Mouse (Mus musculus): ENCODE results near the gene Taar8b. TPM values are rescaled to one million over a fixed set of nuclear protein-coding genes. Genes with fewer than 3 reads are reported as not detected.
"Not testable (repeated sequence)": the region's sequence is repeated elsewhere in the genome, so short reads cannot be mapped to it uniquely, and the experiment has no call there.

Taar8b gene
- polyA plus RNA-seq, 1 experiment from 2014 or later: not detected

DNA sequence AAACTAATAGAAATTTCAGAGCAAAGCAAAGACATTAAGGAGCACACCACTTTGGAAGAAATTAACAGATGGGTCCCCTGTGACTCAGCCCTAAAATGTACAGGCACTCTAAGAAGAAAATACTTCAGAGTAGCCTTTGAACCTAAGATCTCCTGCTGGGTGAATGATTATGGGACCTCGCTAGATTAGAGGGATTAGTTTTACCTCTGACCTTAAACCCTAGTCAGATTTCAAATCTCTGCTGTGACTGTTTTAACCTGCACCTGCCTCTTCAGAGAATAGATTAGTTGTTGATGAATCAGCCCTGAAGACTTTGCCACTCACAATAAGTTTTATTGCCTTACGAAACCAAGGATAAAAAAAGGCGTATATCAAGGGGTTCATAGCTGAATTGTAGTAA, 16.1 kb upstream of the Taar8b start:
- Histone ChIP-seq H3K9me3 (replicated peaks; ENCODE audit: control insufficient read depth, low read length, poor library complexity, severe bottlenecking) (no peaks in the 10 kb centered on the region), H3K27me3 (ENCODE audit: control insufficient read depth, insufficient read depth, low read depth, low read length) (no peaks in the 10 kb centered on the region), H3K36me3 (ENCODE audit: control insufficient read depth, insufficient read depth, low read length) (no peaks in the 10 kb centered on the region), H3K4me3 (ENCODE audit: low read depth, low read length) (no peak overlapping the region), H3K27ac (ENCODE audit: low read length) (no peak overlapping the region), H3K4me1 (ENCODE audit: control insufficient read depth, insufficient read depth, low read length) (no peaks in the 10 kb centered on the region), H3K4me2 (ENCODE audit: low read length) (no peak overlapping the region), H3K9ac (ENCODE audit: low read depth, low read length) (no peak overlapping the region)
- no peak for ATAC-seq
- WGBS: 43% methylated on average over 3 of the region's 3 CpGs

GRCm38 (mm10) chr10:24107747-24108146, 15.7 kb upstream of the Taar8b start:
- Histone ChIP-seq H3K9ac (ENCODE audit: low read depth, low read length) (no peak overlapping the region), H3K27ac (ENCODE audit: low read length) (no peak overlapping the region), H3K4me2 (ENCODE audit: low read length) (no peak overlapping the region), H3K27me3 (ENCODE audit: control insufficient read depth, insufficient read depth, low read depth, low read length) (no peaks in the 10 kb centered on the region), H3K4me3 (ENCODE audit: low read depth, low read length) (no peak overlapping the region), H3K9me3 (replicated peaks; ENCODE audit: control insufficient read depth, low read length, poor library complexity, severe bottlenecking) (no peaks in the 10 kb centered on the region), H3K36me3 (ENCODE audit: control insufficient read depth, insufficient read depth, low read length) (no peaks in the 10 kb centered on the region), H3K4me1 (ENCODE audit: control insufficient read depth, insufficient read depth, low read length) (no peaks in the 10 kb centered on the region)
- no peak for ATAC-seq
- WGBS: 61% methylated on average over 5 of the region's 5 CpGs

DNA sequence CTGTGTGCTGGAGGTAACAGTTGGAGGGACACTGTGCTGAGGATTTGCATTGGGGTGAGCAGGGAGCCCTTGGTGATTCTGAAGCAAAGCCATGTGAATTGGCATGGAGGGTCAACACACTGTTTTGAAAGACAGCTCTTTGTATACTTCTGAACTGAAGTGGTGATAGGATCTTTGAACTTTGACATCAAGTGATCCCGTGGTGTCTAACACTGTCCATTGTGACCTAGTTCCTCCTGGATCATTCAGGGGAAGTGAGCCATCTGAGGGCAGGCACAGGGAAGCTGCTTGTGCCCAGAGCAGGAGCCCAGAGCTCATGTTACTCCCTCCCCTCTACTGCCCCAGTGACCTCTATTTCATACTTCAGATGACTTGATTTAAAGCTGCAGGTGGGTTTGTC, 11.2 kb upstream of the Taar8b start:
- not testable (repeated sequence) for H3K9me3 ChIP-seq (replicated peaks; ENCODE audit: control insufficient read depth, low read length, poor library complexity, severe bottlenecking); H3K4me3 ChIP-seq (ENCODE audit: low read depth, low read length); H3K36me3 ChIP-seq (ENCODE audit: control insufficient read depth, insufficient read depth, low read length); H3K9ac ChIP-seq (ENCODE audit: low read depth, low read length); H3K4me2 ChIP-seq (ENCODE audit: low read length); H3K27ac ChIP-seq (ENCODE audit: low read length); H3K4me1 ChIP-seq (ENCODE audit: control insufficient read depth, insufficient read depth, low read length); ATAC-seq; H3K27me3 ChIP-seq (ENCODE audit: control insufficient read depth, insufficient read depth, low read depth, low read length)
- WGBS: 73% methylated on average over 1 of the region's 1 CpGs

DNA sequence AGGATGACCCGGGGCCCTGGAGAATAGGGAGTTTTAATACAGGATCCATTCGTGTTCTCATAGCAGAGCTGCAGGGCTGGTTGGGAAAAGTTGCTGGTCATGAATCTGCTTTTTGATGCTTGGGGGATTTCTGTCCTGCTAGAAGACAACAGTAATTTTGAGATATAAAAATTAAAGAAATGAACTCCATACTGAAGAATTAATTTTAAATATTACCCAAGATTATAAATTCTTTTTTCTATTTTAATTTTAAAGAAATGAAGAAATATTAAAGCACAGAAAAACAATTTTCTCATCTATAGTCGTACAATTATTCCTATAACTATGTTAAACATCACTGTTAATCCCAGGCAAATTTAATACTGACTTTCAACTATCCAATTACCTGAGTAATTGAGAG, 9.7 kb upstream of the Taar8b start, which contains the start of gene Taar8c:
Gene Taar8c (minus strand): TSS at position 101 of the 400 bp plus-strand sequence.
- H3K36me3 ChIP-seq (ENCODE audit: control insufficient read depth, insufficient read depth, low read length); H3K4me2 ChIP-seq (ENCODE audit: low read length); H3K4me3 ChIP-seq (ENCODE audit: low read depth, low read length); H3K27me3 ChIP-seq (ENCODE audit: control insufficient read depth, insufficient read depth, low read depth, low read length); H3K9ac ChIP-seq (ENCODE audit: low read depth, low read length); H3K4me1 ChIP-seq (ENCODE audit: control insufficient read depth, insufficient read depth, low read length); H3K27ac ChIP-seq (ENCODE audit: low read length); H3K9me3 ChIP-seq (replicated peaks; ENCODE audit: control insufficient read depth, low read length, poor library complexity, severe bottlenecking); ATAC-seq: not testable (repeated sequence)
- 85% methylated on average over 1 of the region's 3 CpGs for WGBS

- not testable (repeated sequence) for H3K9me3 ChIP-seq (replicated peaks; ENCODE audit: control insufficient read depth, low read length, poor library complexity, severe bottlenecking); H3K4me3 ChIP-seq (ENCODE audit: low read depth, low read length); H3K27me3 ChIP-seq (ENCODE audit: control insufficient read depth, insufficient read depth, low read depth, low read length); H3K36me3 ChIP-seq (ENCODE audit: control insufficient read depth, insufficient read depth, low read length); H3K27ac ChIP-seq (ENCODE audit: low read length); H3K4me2 ChIP-seq (ENCODE audit: low read length); ATAC-seq; H3K4me1 ChIP-seq (ENCODE audit: control insufficient read depth, insufficient read depth, low read length); H3K9ac ChIP-seq (ENCODE audit: low read depth, low read length)
- 67% methylated on average over 2 of the region's 2 CpGs for WGBS
Observed at GRCm38 (mm10) chr10:24097010-24097409, 4.9 kb upstream of the Taar8b start.

GRCm38 (mm10) chr10:24087168-24087567, 4.9 kb downstream of the Taar8b start:
- ATAC-seq: no peak
- H3K27ac ChIP-seq (ENCODE audit: low read length): no peak overlapping the region
- WGBS: 98% methylated on average over 2 of the region's 2 CpGs

GRCm38 (mm10) chr10:24086555-24086954, 5.5 kb downstream of the Taar8b start:
- Histone ChIP-seq H3K4me1 (ENCODE audit: control insufficient read depth, insufficient read depth, low read length) (no peaks in the 10 kb centered on the region), H3K4me2 (ENCODE audit: low read length) (no peak overlapping the region), H3K9me3 (replicated peaks; ENCODE audit: control insufficient read depth, low read length, poor library complexity, severe bottlenecking) (no peaks in the 10 kb centered on the region), H3K4me3 (ENCODE audit: low read depth, low read length) (no peak overlapping the region), H3K36me3 (ENCODE audit: control insufficient read depth, insufficient read depth, low read length) (no peaks in the 10 kb centered on the region), H3K27me3 (ENCODE audit: control insufficient read depth, insufficient read depth, low read depth, low read length) (no peaks in the 10 kb centered on the region), H3K27ac (ENCODE audit: low read length) (no peak overlapping the region), H3K9ac (ENCODE audit: low read depth, low read length) (no peak overlapping the region)
- ATAC-seq: no peak
- WGBS: 85% methylated on average over 5 of the region's 5 CpGs

More at GRCm38 (mm10) chr10:24087168-24087567, 4.9 kb downstream of the Taar8b start:
- Histone ChIP-seq H3K27me3 (ENCODE audit: control insufficient read depth, insufficient read depth, low read depth, low read length) (no peaks in the 10 kb centered on the region), H3K4me3 (ENCODE audit: low read depth, low read length) (no peak overlapping the region), H3K36me3 (ENCODE audit: control insufficient read depth, insufficient read depth, low read length) (no peaks in the 10 kb centered on the region), H3K4me1 (ENCODE audit: control insufficient read depth, insufficient read depth, low read length) (no peaks in the 10 kb centered on the region), H3K9ac (ENCODE audit: low read depth, low read length) (no peak overlapping the region), H3K9me3 (replicated peaks; ENCODE audit: control insufficient read depth, low read length, poor library complexity, severe bottlenecking) (no peaks in the 10 kb centered on the region), H3K4me2 (ENCODE audit: low read length) (no peak overlapping the region)

DNA sequence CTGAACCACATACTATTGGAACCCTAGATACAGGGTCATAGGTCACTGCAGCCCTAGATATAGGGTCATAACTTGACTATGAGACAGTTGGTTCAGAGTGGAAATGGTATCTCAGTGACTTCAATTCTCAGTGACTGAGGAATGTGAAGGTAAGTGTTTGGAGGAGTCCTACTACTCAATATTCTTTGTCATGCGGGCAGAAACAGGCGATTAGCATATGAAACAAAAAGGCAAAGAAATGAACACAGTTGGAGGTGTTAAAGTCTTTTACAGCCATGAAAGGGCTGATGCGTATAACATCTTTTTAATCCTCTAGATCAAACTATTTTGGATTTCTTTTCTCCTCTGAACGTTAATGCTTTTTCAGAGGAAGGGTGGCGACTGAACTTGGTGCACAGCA, 6.2 kb downstream of the Taar8b start:
- no peaks in the 10 kb centered on the region for H3K36me3 ChIP-seq (ENCODE audit: control insufficient read depth, insufficient read depth, low read length)
- H3K9ac ChIP-seq (ENCODE audit: low read depth, low read length): no peak overlapping the region
- no peak overlapping the region for H3K4me2 ChIP-seq (ENCODE audit: low read length)
- H3K27ac ChIP-seq (ENCODE audit: low read length): no peak overlapping the region
- no peak overlapping the region for H3K4me3 ChIP-seq (ENCODE audit: low read depth, low read length)
- no peak for ATAC-seq
- no peaks in the 10 kb centered on the region for H3K4me1 ChIP-seq (ENCODE audit: control insufficient read depth, insufficient read depth, low read length)
- H3K27me3 ChIP-seq (ENCODE audit: control insufficient read depth, insufficient read depth, low read depth, low read length): no peaks in the 10 kb centered on the region
- no peaks in the 10 kb centered on the region for H3K9me3 ChIP-seq (replicated peaks; ENCODE audit: control insufficient read depth, low read length, poor library complexity, severe bottlenecking)
- 33% methylated on average over 5 of the region's 5 CpGs for WGBS

GRCm38 (mm10) chr10:24080166-24080565, 11.9 kb downstream of the Taar8b start:
- Histone ChIP-seq H3K27ac (ENCODE audit: low read length) (no peak overlapping the region), H3K4me2 (ENCODE audit: low read length) (no peak overlapping the region), H3K27me3 (ENCODE audit: control insufficient read depth, insufficient read depth, low read depth, low read length) (no peaks in the 10 kb centered on the region), H3K4me1 (ENCODE audit: control insufficient read depth, insufficient read depth, low read length) (no peaks in the 10 kb centered on the region), H3K9ac (ENCODE audit: low read depth, low read length) (no peak overlapping the region), H3K4me3 (ENCODE audit: low read depth, low read length) (no peak overlapping the region), H3K36me3 (ENCODE audit: control insufficient read depth, insufficient read depth, low read length) (no peaks in the 10 kb centered on the region), H3K9me3 (replicated peaks; ENCODE audit: control insufficient read depth, low read length, poor library complexity, severe bottlenecking) (no peaks in the 10 kb centered on the region)
- no peak for ATAC-seq
- WGBS: 42% methylated on average over 3 of the region's 3 CpGs

- not testable (repeated sequence) for H3K9me3 ChIP-seq (replicated peaks; ENCODE audit: control insufficient read depth, low read length, poor library complexity, severe bottlenecking); H3K27me3 ChIP-seq (ENCODE audit: control insufficient read depth, insufficient read depth, low read depth, low read length); H3K9ac ChIP-seq (ENCODE audit: low read depth, low read length); H3K4me1 ChIP-seq (ENCODE audit: control insufficient read depth, insufficient read depth, low read length); H3K36me3 ChIP-seq (ENCODE audit: control insufficient read depth, insufficient read depth, low read length); H3K4me2 ChIP-seq (ENCODE audit: low read length); H3K27ac ChIP-seq (ENCODE audit: low read length); H3K4me3 ChIP-seq (ENCODE audit: low read depth, low read length); ATAC-seq
- WGBS: 81% methylated on average over 2 of the region's 4 CpGs
Observed at GRCm38 (mm10) chr10:24076200-24076599, 15.9 kb downstream of the Taar8b start, which contains the start of gene Taar8a. Gene Taar8a (plus strand): TSS chr10:24076500.

Data from midbrain, embryonic 16.5 days (tissue).